Mouse (Mus musculus) heart, embryonic 12.5 days (tissue): ENCODE results near the gene Gm867. TPM values are rescaled to one million over a fixed set of nuclear protein-coding genes. Genes with fewer than 3 reads are reported as not detected.

Experiments
- ATAC-seq: fragments of 200-750 bp; cut with Nextera tagmentation; 2 replicates; pipeline ENCODE4 v1.8.0; 2017; ENCODE audit warnings: moderate TSS enrichment, moderate library complexity; ENCODE audit not compliant: insufficient number of reproducible peaks, low FRiP score
- H3K27ac ChIP-seq: fragments of 300-500 bp; sonication (generic); 2 replicates; pipeline ENCODE4 v1.5.1; 2016; ENCODE audit warnings: mild to moderate bottlenecking, moderate library complexity; ENCODE audit not compliant: poor library complexity, severe bottlenecking
- H3K27me3 ChIP-seq: fragments of 300-500 bp; sonication (generic); replicated peaks from 2 replicates; pipeline ENCODE4 v1.6.1; 2016; ENCODE audit warnings: mild to moderate bottlenecking, moderate library complexity
- H3K36me3 ChIP-seq: fragments of 300-500 bp; sonication (generic); 2 replicates; pipeline ENCODE4 v1.6.1; 2016; ENCODE audit warnings: mild to moderate bottlenecking, moderate library complexity
- H3K4me1 ChIP-seq: fragments of 300-500 bp; sonication (generic); replicated peaks from 2 replicates; pipeline ENCODE4 v1.6.1; 2016; ENCODE audit warnings: mild to moderate bottlenecking
- H3K4me2 ChIP-seq: fragments of 300-500 bp; sonication (generic); 2 replicates; pipeline ENCODE4 v1.6.1; 2016; ENCODE audit warnings: mild to moderate bottlenecking, moderate library complexity
- H3K4me3 ChIP-seq: fragments of 300-500 bp; sonication (generic); 2 replicates; pipeline ENCODE4 v1.5.1; 2016; ENCODE audit warnings: mild to moderate bottlenecking
- H3K9ac ChIP-seq: fragments of 300-500 bp; sonication (generic); 2 replicates; pipeline ENCODE4 v1.6.1; 2016; ENCODE audit warnings: mild to moderate bottlenecking, moderate library complexity
- H3K9me3 ChIP-seq: fragments of 300-500 bp; sonication (generic); replicated peaks from 2 replicates; pipeline ENCODE4 v1.6.1; 2016; ENCODE audit warnings: mild to moderate bottlenecking, moderate library complexity
- WGBS: fragments of 180-500 bp; shearing (Covaris S2); methylation state at CpG from one replicate; pipeline ENCODE4 v1.1.7; 2016; 5-methylcytosine and 5-hydroxymethylcytosine counted together
- polyA plus RNA-seq: library from polyadenylated mRNA; unstranded; fragments of >200 nt; fragmentation: Nextera tagmentation; extraction: Ambion mirVana; gene quantifications from 2 replicates; pipeline ENCODE4 v1.2.1, GENCODE M21; 2016

The Gm867 gene
- polyA plus RNA-seq, result 0.80 and 1.1 TPM in 2 replicates

DNA sequence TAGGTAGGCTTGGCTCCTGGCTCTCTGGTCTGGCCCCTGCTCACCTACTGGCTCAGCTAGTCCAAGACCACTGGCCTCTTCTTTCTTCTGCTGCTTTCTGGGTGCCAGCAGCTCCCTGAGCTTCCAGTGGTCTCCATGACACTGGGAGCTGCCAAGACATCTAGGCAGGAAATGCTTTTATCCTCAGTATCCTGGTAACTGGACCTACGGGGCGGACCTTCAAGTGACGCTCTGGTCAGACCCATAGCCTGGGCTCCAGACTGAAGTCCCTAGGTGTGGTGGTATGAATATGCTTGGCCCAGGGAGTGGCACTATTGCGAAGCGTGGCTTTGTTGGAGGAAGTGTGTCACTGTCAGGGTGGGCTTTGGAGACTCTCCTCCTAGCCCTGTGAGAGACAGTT lies at the start of gene Gm867:
Gm867 (minus strand) TSS at position 153 of the 400 bp plus-strand sequence.
- Histone ChIP-seq H3K36me3 (no peaks in the 10 kb centered on the region), H3K9ac (0 out of 2 replicates have a peak within 1 kb of the TSS, but pooled peaks have one; percentile 23), H3K4me1 (peaks cover 38% of the 10 kb centered on the region), H3K27me3 (peaks cover 13% of the 10 kb centered on the region), H3K27ac (peak within 1 kb of the TSS; percentile 36), H3K4me3 (no peak within 1 kb of the TSS), H3K4me2 (peak within 1 kb of the TSS; percentile 27), H3K9me3 (no peaks in the 10 kb centered on the region)
- ATAC-seq, result no peak
- 68% methylated on average over 5 of the region's 5 CpGs for WGBS

DNA sequence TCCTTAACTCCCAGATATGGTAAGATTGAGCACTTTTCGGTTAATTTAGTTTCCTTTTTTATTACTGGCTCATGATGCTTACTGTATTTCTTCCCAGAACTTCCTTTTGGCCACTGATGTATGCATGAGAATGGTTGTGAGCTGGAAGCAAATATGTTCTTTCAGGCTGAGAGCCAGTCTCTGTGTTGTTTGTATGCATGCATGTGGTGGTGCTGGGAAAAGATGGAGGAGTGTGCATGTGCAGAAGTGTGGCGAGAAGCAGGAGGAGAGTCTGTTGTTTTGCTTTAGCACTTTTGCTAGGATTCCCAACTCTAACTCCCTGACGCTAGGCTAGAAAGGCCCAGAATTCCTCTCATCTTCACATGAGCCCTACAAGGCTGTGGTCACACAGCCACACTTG lies 39.0 kb upstream of the Gm867 start:
- WGBS, result 79% methylated on average over 3 of the region's 3 CpGs
- no peak for ATAC-seq

DNA sequence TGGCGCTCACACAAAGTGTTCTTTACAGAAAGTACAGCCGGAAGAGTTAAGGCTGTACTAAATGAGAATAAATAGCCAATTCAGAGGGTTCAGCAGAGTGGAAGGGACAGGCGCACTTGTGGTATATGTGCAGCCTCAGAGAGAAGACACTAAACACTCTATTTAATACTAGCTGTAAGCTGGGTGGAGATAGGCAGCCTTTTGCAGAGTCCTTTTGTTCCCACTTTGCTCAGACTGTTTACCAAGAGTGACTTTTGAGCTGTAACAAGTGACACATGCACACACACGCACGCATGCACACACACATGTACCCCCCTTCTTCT lies 38.3 kb upstream of the Gm867 start:
- Histone ChIP-seq H3K27me3 (no peaks in the 10 kb centered on the region), H3K9me3 (no peaks in the 10 kb centered on the region), H3K4me2 (no peak overlapping the region), H3K4me3 (no peak overlapping the region), H3K27ac (no peak overlapping the region), H3K9ac (no peak overlapping the region), H3K36me3 (no peaks in the 10 kb centered on the region), H3K4me1 (no peaks in the 10 kb centered on the region)
- ATAC-seq, result no peak
- WGBS, result 82% methylated on average over 5 of the region's 5 CpGs

More for the DNA sequence above, 39.0 kb upstream of the Gm867 start:
- Histone ChIP-seq H3K9me3 (no peaks in the 10 kb centered on the region), H3K4me2 (no peak overlapping the region), H3K4me1 (no peaks in the 10 kb centered on the region), H3K4me3 (no peak overlapping the region), H3K27me3 (no peaks in the 10 kb centered on the region), H3K36me3 (no peaks in the 10 kb centered on the region), H3K27ac (no peak overlapping the region), H3K9ac (no peak overlapping the region)

DNA sequence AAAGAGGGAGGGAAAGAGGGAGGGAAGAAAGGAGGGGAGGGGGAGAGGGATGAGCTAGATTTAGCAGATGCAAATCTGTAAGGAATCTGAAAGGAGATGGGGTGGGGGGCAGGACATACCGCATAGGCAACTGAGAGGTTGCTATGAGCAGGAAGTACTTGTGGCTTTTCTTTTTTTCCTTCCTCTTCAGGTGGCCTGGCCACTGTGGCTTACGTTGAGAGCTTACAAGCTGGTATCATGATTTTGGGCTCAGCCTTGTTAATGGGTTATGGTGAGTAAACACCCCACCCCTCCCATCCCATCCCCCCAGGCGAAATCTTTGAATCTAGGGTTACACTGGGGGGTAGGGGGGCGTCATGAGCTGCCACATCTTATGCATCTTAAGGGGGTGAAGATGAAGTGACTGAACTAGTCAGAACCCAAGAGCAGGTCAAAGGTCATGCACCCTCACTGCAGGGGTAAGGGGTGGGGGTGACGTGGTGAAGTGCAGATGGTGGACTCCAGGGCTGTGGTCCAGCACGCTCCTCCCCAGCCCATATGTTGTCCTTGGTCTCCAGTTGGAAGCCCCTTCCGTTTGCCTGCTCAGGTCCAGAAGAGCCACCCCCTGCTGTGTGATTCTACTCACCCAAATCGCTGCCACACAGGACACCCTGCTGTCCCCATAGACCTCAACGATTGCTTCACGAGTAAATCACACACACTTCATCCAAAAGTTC lies 37.8 kb upstream of the Gm867 start:
- no peaks in the 10 kb centered on the region for H3K27me3 ChIP-seq
- H3K4me1 ChIP-seq, result no peaks in the 10 kb centered on the region
- H3K4me2 ChIP-seq, result no peak overlapping the region
- no peaks in the 10 kb centered on the region for H3K36me3 ChIP-seq
- no peak overlapping the region for H3K27ac ChIP-seq
- no peak overlapping the region for H3K4me3 ChIP-seq
- no peak overlapping the region for H3K9ac ChIP-seq
- ATAC-seq, result no peak
- H3K9me3 ChIP-seq, result no peaks in the 10 kb centered on the region; the same call in 1 of the 2 replicates
- WGBS, result 41% methylated on average over 10 of the region's 10 CpGs

DNA sequence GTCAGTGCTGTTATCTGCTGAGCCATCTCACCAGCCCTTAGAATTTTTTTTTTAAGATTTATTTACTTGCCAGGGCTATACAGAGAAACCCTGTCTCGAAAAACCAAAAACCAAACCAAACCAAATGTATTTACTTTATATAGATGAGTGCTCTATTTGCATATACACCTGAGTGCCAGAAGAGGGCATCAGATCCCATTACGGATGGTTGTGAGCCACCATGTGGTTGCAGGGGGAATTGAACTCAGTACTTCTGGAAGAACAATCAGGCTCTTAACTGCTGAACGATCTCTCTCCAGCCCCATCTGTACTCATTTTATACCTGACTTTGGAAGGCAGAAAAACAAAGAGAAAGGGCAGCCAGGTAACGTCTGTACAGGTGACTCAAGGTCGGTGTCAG lies 34.7 kb upstream of the Gm867 start:
- Histone ChIP-seq H3K9ac (no peak overlapping the region), H3K36me3 (no peaks in the 10 kb centered on the region), H3K9me3 (peaks cover 8% of the 10 kb centered on the region), H3K27ac (no peak overlapping the region), H3K4me3 (no peak overlapping the region), H3K4me1 (no peaks in the 10 kb centered on the region), H3K27me3 (no peaks in the 10 kb centered on the region), H3K4me2 (no peak overlapping the region)
- 73% methylated on average over 5 of the region's 5 CpGs for WGBS
- no peak for ATAC-seq

DNA sequence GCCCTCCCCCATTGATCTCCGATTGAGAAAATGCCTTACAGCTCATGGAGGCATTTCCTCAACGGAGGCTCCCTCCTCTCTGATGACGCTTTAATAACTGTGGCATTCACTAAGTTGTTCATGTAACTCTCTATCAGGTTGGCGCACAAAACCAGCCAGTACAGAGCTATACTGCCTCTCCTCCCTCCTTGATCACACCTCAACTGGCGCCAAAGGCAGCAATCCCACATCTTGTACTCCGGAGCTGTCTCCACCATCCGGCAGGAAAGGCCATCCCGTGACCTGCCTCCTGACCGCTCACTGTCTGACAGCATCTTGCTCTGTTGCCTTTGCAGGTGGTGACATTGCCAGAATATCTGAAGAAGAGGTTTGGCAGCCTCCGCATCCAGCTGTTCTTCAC lies 33.4 kb upstream of the Gm867 start:
- no peak overlapping the region for H3K9ac ChIP-seq
- H3K36me3 ChIP-seq, result no peaks in the 10 kb centered on the region
- no peaks in the 10 kb centered on the region for H3K4me1 ChIP-seq
- no peak overlapping the region for H3K4me2 ChIP-seq
- no peak for ATAC-seq
- no peak overlapping the region for H3K27ac ChIP-seq
- H3K4me3 ChIP-seq, result no peak overlapping the region
- 85% methylated on average over 10 of the region's 10 CpGs for whole genome bisulfite sequencing
- peaks cover 8% of the 10 kb centered on the region for H3K9me3 ChIP-seq
- no peaks in the 10 kb centered on the region for H3K27me3 ChIP-seq

DNA sequence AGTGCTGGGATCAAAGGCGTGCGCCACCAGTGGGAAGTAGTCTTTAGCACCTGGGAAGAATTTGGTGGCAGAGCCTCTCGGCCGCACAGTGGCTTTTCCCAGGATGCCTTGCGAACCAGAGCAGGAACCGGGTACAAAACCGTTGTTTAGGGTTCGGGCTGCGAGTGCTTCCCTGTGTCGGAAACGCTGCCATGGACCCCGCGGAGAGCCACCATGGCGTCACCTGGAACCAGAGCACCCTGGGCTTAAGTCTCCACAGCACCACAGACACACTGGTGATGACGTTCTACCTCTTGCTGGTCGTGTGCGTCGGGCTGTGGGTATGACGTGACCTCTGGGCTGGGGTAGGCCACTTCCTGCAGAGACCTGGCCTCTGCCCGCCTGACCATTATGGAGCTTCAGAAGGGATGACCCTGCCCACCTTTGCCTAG lies 13.9 kb upstream of the Gm867 start, which contains the start of gene Gm5134:
Gm5134 (plus strand) TSS at position 134 of the 431 bp plus-strand sequence.
- no peak for ATAC-seq
- WGBS, result 22% methylated on average over 20 of the region's 20 CpGs

DNA sequence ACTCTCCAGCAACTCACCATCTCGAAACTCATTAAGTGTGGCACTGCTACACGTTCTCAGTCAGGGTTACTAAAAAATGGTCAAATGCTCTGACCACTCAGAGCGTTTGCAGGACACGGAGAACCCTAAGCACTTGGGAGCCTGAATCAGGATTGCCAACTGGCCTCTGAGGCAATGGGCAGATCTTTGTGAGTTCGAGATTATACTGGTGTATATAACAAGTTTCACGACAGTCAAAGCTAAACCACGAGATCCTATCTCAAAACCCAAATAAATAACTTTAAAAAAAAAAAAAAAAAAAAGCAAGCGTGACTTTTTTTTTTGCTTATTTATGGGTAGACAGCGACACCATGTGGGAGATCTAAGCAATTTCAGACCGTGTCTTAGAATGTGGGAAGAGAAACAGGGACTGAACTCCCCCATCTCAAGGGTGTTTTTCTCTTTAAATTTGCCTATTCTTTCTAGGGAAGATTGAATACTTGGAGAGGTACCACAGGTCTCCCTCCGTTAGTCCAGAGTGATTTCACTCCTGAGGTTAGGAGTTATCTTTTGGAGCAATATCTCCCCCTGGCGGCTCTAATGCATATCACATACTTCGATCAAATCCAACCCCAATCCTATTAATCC lies 11.1 kb upstream of the Gm867 start:
- H3K27me3 ChIP-seq, result peaks cover 36% of the 10 kb centered on the region
- H3K4me2 ChIP-seq, result peak overlapping the region; percentile 81
- no peak for ATAC-seq
- H3K4me1 ChIP-seq, result peaks cover 10% of the 10 kb centered on the region
- no peak overlapping the region for H3K27ac ChIP-seq
- H3K9ac ChIP-seq, result peak overlapping the region; percentile 68
- H3K36me3 ChIP-seq, result no peaks in the 10 kb centered on the region
- peak overlapping the region; percentile 49 for H3K4me3 ChIP-seq
- H3K9me3 ChIP-seq, result no peaks in the 10 kb centered on the region
- 4% methylated on average over 13 of the region's 13 CpGs for WGBS

More for the DNA sequence above, 13.9 kb upstream of the Gm867 start, which contains the start of gene Gm5134:
- no peak within 1 kb of the TSS for H3K27ac ChIP-seq
- peak within 1 kb of the TSS; percentile 62 for H3K4me2 ChIP-seq
- H3K27me3 ChIP-seq, result peaks cover 17% of the 10 kb centered on the region
- peak within 1 kb of the TSS; percentile 17; the same call in 1 of the 2 replicates for H3K9ac ChIP-seq
- no peaks in the 10 kb centered on the region for H3K9me3 ChIP-seq
- H3K4me1 ChIP-seq, result peaks cover 10% of the 10 kb centered on the region
- H3K36me3 ChIP-seq, result no peaks in the 10 kb centered on the region
- H3K4me3 ChIP-seq, result peak within 1 kb of the TSS; percentile 25

DNA sequence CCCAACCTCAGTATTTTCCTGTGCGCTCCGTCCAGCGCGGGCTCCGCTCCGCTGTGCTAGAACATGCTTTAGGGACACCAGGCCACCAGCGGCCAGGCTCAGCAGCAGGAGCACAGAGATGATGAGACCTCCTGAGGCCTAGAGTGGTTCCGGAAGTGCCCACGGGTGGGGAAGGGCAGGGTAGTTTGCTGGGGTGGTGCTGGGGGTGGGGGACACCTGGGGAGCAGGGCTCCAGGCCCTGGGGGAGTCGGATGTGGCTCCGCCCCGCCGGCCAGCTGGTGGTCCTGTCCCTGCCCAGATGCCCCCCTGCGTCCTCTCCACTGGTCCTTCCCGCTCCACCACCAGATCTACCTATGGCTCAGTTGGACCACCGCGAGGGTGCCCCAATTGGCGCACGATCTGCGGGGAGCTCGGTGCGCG lies 10.3 kb upstream of the Gm867 start:
- H3K9me3 ChIP-seq, result no peaks in the 10 kb centered on the region
- H3K4me3 ChIP-seq, result peak overlapping the region; percentile 49
- peak overlapping the region; percentile 81 for H3K4me2 ChIP-seq
- peaks cover 36% of the 10 kb centered on the region for H3K27me3 ChIP-seq
- peak overlapping the region; percentile 68 for H3K9ac ChIP-seq
- no peaks in the 10 kb centered on the region for H3K36me3 ChIP-seq
- H3K4me1 ChIP-seq, result peaks cover 10% of the 10 kb centered on the region
- WGBS, result 3% methylated on average over 23 of the region's 23 CpGs
- ATAC-seq, result peak; percentile 33; the same call in 1 of the 2 replicates
- no peak overlapping the region for H3K27ac ChIP-seq

DNA sequence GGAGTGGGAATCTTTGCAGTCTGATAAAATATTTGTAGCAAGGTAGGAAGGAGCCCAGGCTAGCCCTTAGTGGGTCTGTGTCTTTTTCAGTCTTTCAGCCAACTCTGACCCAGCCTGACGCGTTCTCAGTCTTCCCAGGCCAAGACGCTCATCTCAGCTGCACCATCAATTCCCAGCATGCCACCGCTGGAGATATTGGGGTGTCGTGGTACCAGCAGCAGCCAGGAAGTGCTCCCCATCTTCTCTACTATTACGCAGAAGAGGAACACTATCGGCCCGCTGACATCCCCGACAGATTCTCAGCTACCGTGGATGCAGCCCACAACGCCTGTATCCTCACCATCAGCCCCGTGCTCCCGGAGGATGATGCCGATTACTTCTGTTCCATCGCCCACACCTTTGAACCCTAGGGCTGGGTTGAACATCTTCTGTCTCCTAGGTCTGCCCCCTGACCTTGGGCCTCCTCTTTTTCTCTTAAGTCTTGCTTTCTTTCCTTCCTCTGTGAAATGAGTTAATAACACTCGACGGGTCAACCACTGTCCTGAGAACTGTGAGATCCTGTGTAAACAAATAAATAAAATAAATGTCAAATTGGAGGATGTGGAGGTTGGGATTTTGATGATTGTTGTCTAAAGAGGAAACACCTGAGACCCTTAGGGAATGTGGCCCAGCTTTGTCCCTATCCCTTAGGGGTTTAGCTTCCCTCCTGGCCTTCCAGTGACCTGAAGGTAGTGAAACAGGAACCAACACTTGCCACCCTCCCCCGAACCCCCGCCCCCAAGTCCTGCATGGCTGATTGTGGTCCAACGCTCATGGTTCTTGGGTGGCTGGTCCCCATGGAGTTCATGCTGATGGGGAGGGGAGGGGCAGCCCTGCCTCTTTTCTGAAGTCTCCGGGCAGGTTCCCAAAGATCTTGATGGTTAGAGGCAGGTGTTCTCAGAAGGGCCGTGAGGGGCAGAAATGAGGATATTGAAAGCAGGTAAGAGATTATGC lies 8.9 kb upstream of the Gm867 start:
- ATAC-seq, result no peak
- H3K27me3 ChIP-seq, result peaks cover 36% of the 10 kb centered on the region
- no peak overlapping the region for H3K4me3 ChIP-seq
- H3K27ac ChIP-seq, result no peak overlapping the region
- WGBS, result 77% methylated on average over 22 of the region's 22 CpGs
- no peak overlapping the region for H3K9ac ChIP-seq
- no peaks in the 10 kb centered on the region for H3K9me3 ChIP-seq
- peaks cover 10% of the 10 kb centered on the region for H3K4me1 ChIP-seq
- no peaks in the 10 kb centered on the region for H3K36me3 ChIP-seq
- no peak overlapping the region for H3K4me2 ChIP-seq
